ENCODE assay signal across 19 mouse cellular contexts in the genomic region with DNA sequence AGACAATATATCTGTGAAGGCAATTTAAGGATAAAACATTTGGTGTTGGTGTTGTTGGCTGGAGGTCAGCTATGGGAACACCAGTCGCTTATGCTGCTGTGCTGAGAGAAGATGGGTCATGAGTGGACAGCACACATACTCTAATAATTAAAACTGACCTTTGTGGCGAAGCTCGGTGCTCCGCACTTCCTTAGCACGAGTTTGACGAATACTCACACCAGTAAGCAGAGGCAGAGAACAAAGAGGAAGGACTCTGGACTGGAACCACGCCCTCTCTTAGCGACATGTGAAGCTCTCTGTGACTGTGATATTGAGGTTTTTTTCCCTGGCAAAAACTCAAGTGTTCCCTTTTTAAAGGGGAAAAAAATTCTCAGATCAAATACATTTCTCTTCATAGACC. TPM values are rescaled to one million over a fixed set of nuclear protein-coding genes. Genes with fewer than 3 reads are reported as not detected.
"Had no signal": no experiment of that assay in that cellular context is flagged by ENCODE, and none has a peak within 500 bp of the region (broad histone marks: within the 10 kb centered on the region; RNA-seq: fewer than 3 reads in every experiment).

No protein-coding gene starts in this region.

- H3K9me3 ChIP-seq: limb, embryonic 15.5 days; liver, embryonic 12.5 days; midbrain, embryonic 13.5 days; neural tube, embryonic 15.5 days had no signal

- H3K4me3 ChIP-seq: limb, embryonic 15.5 days; liver, embryonic 12.5 days; midbrain, embryonic 13.5 days; myocyte; neural tube, embryonic 15.5 days had no signal

- H3K27me3 ChIP-seq: limb, embryonic 15.5 days; liver, embryonic 12.5 days; midbrain, embryonic 13.5 days; neural tube, embryonic 15.5 days had no signal

- H3K27ac ChIP-seq: kidney, postnatal 0 days; limb, embryonic 15.5 days; liver, embryonic 12.5 days; midbrain, embryonic 13.5 days; neural tube, embryonic 15.5 days had no signal

- H3K4me2 ChIP-seq: limb, embryonic 15.5 days; liver, embryonic 12.5 days; midbrain, embryonic 13.5 days; neural tube, embryonic 15.5 days had no signal

- DNase-seq: kidney, adult 9 months; kidney, postnatal 36 days; layer of hippocampus, adult 9-11 months; layer of hippocampus, postnatal 36 days; lung, postnatal 10 days; right cerebral cortex, postnatal 14 days; thymus, adult 18-20 months; thymus, postnatal 14 days had no signal

- H3K9ac ChIP-seq: limb, embryonic 15.5 days; liver, embryonic 12.5 days; midbrain, embryonic 13.5 days; neural tube, embryonic 15.5 days had no signal

- ATAC-seq: liver, embryonic 12.5 days; midbrain, embryonic 13.5 days had no signal

- H3K4me1 ChIP-seq: limb, embryonic 15.5 days; liver, embryonic 12.5 days; midbrain, embryonic 13.5 days; neural tube, embryonic 15.5 days had no signal

- H3K36me3 ChIP-seq: limb, embryonic 15.5 days; liver, embryonic 12.5 days; midbrain, embryonic 13.5 days; neural tube, embryonic 15.5 days had no signal

RNA-seq across cellular contexts. Expression of gene Scnn1g, which starts 20.5 kb away (rescaled TPM):
- total RNA-seq: left cerebral cortex, postnatal 25 days; midbrain, postnatal 0 days had no signal
- polyA plus RNA-seq: intestine, embryonic 14.5 days; limb, embryonic 11.5 days; liver, embryonic 12.5 days; liver, embryonic 16.5 days; midbrain, embryonic 13.5 days; myocyte; neural tube, embryonic 15.5 days had no signal
